ENCODE assay signal across 20 mouse cellular contexts in the genomic region with DNA sequence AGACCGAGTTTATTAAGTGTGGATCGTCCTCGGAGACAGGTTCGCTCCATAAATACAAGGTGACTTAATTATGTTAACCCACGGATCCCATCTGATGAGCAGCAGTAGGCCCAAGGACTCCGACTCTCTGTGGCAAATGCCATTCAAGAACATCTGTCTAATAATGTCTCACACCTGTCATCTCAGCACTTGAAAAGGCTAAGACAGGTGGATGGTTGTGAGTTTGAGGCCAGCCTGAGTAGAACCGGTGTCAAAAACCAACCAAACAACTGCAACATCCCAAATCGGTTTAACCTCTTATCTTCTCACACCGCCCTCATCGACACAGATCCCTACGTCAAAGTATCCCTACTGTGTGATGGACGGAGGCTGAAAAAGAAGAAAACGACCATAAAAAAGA. TPM values are rescaled to one million over a fixed set of nuclear protein-coding genes. Genes with fewer than 3 reads are reported as not detected.
"Had no signal": no experiment of that assay in that cellular context is flagged by ENCODE, and none has a peak within 500 bp of the region (broad histone marks: within the 10 kb centered on the region; RNA-seq: fewer than 3 reads in every experiment).

No protein-coding gene starts in this region.

- DNase-seq: retina, postnatal 1 day; right cerebral cortex, adult 18-20 months; right cerebral cortex, postnatal 14 days; right cerebral cortex, postnatal 25 days; right cerebral cortex, postnatal 4 days; spleen, adult 18-20 months; thymus, adult 18-20 months; thymus, adult 2 months; thymus, postnatal 14 days; thymus, postnatal 25 days; thymus, postnatal 36 days; thymus, postnatal 4 days had no signal

- H3K9ac ChIP-seq: neural tube, embryonic 15.5 days; stomach, embryonic 15.5 days had no signal

- H3K27me3 ChIP-seq: neural tube, embryonic 15.5 days; stomach, embryonic 15.5 days had no signal

- H3K27ac ChIP-seq: neural tube, embryonic 15.5 days; stomach, embryonic 15.5 days; stomach, postnatal 0 days had no signal

- H3K36me3 ChIP-seq: neural tube, embryonic 15.5 days; stomach, embryonic 15.5 days had no signal

- H3K9me3 ChIP-seq: neural tube, embryonic 15.5 days; stomach, embryonic 15.5 days had no signal

- H3K4me2 ChIP-seq: neural tube, embryonic 15.5 days; stomach, embryonic 15.5 days had no signal

- H3K4me3 ChIP-seq: neural tube, embryonic 15.5 days; stomach, embryonic 15.5 days had no signal

RNA-seq across cellular contexts. Expression of a gene that starts 20.7 kb away (rescaled TPM):
- polyA plus RNA-seq: neural tube, embryonic 14.5 days; small intestine, adult 2 months; spleen, adult 2 months; stomach, embryonic 14.5 days; testis, adult 2 months; thymus, adult 2 months had no signal
